Mouse (Mus musculus) small intestine, adult 2 months (tissue): ENCODE data around the gene Olfr1224-ps1. TPM values are rescaled to one million over a fixed set of nuclear protein-coding genes. Genes with fewer than 3 reads are reported as not detected.
"Not testable (repeated sequence)": the region's sequence is repeated elsewhere in the genome, so short reads cannot be mapped to it uniquely, and the experiment has no call there.

Experiments
- H3K27ac ChIP-seq: fragments of 200-500 bp; 2 replicates; pipeline ENCODE4 v1.5.1; 2012; ENCODE audit warnings: low read depth, low read length, control low read depth, inconsistent platforms; ENCODE audit not compliant: insufficient read depth
- H3K27me3 ChIP-seq: fragments of 200-500 bp; 2 replicates; pipeline ENCODE4 v1.6.1; 2012; ENCODE audit warnings: mild to moderate bottlenecking, moderate library complexity, low read length, inconsistent platforms; ENCODE audit not compliant: control insufficient read depth, insufficient read depth
- H3K36me3 ChIP-seq: fragments of 200-500 bp; 2 replicates; pipeline ENCODE4 v1.6.1; 2012; ENCODE audit warnings: mild to moderate bottlenecking, low read length, control low read depth, inconsistent platforms; ENCODE audit not compliant: control insufficient read depth, insufficient read depth
- H3K4me1 ChIP-seq: fragments of 200-500 bp; 2 replicates; pipeline ENCODE4 v1.6.1; 2012; ENCODE audit warnings: low read length, inconsistent platforms, mixed read lengths; ENCODE audit not compliant: control insufficient read depth, insufficient read depth, insufficient read length
- H3K4me3 ChIP-seq: fragments of 200-500 bp; 2 replicates; pipeline ENCODE4 v1.5.1; 2012; ENCODE audit warnings: low read depth, mild to moderate bottlenecking, control low read depth, inconsistent platforms, low read length, moderate library complexity
- CTCF ChIP-seq: fragments of 200-500 bp; IDR thresholded peaks from 2 replicates; pipeline ENCODE4 v1.5.1; 2012; ENCODE audit warnings: low read depth, mild to moderate bottlenecking, control low read depth, inconsistent platforms, low read length, moderate library complexity, mixed read lengths; ENCODE audit not compliant: insufficient replicate concordance, insufficient read length; ENCODE audit errors: extremely low read depth
- POLR2A ChIP-seq: fragments of 200-500 bp; IDR thresholded peaks from 2 replicates; pipeline ENCODE4 v1.6.1; 2012; ENCODE audit warnings: low read depth, mild to moderate bottlenecking, control low read depth, inconsistent platforms, low read length, moderate library complexity
- WGBS: fragments of 180-500 bp; shearing (Covaris S2); methylation state at CpG from one replicate; pipeline ENCODE4 v1.1.7; 2018; 5-methylcytosine and 5-hydroxymethylcytosine counted together
- polyA plus RNA-seq: library from polyadenylated mRNA; depleted of rRNA; stranded (reverse); fragments of >200 nt; gene quantifications from 2 replicates; pipeline ENCODE4 v1.2.3, GENCODE M21; 2012; rRNA removed

Olfr1224-ps1 gene
- polyA plus RNA-seq: not detected in 2 replicates

GRCm38 (mm10) chr2:89163991-89164390 lies at the start of gene Olfr1224-ps1:
TSS of gene Olfr1224-ps1 (minus strand) at chr2:89164091.
- not testable (repeated sequence) for H3K4me1 ChIP-seq, H3K27ac ChIP-seq, H3K36me3 ChIP-seq, H3K27me3 ChIP-seq, H3K4me3 ChIP-seq
- WGBS: 91% methylated on average over 8 of the region's 8 CpGs

GRCm38 (mm10) chr2:89199948-89200347 lies 36.1 kb upstream of the Olfr1224-ps1 start, which contains the start of gene Olfr1226:
TSS of gene Olfr1226 (minus strand) at chr2:89200048.
- no peaks in the 10 kb centered on the region for H3K27me3 ChIP-seq
- no peaks in the 10 kb centered on the region for H3K4me1 ChIP-seq
- 53% methylated on average over 2 of the region's 2 CpGs for WGBS
- H3K36me3 ChIP-seq: no peaks in the 10 kb centered on the region
- no peak within 1 kb of the TSS for H3K27ac ChIP-seq
- TF ChIP-seq POLR2A (no peak), CTCF (no peak)
- H3K4me3 ChIP-seq: no peak within 1 kb of the TSS

- TF ChIP-seq CTCF (no peak), POLR2A (no peak)
- Histone ChIP-seq H3K4me3 (no peak overlapping the region), H3K36me3 (no peaks in the 10 kb centered on the region), H3K27ac (no peak overlapping the region), H3K4me1 (no peaks in the 10 kb centered on the region), H3K27me3 (no peaks in the 10 kb centered on the region)
- WGBS: 83% methylated on average over 3 of the region's 3 CpGs
These were observed 32.6 kb upstream of the Olfr1224-ps1 start for GRCm38 (mm10) chr2:89196325-89196982.

- no peak within 1 kb of the TSS for H3K27ac ChIP-seq
- H3K4me3 ChIP-seq: no peak within 1 kb of the TSS
- TF ChIP-seq POLR2A (no peak), CTCF (no peak)
- H3K4me1 ChIP-seq: no peaks in the 10 kb centered on the region
- no peaks in the 10 kb centered on the region for H3K27me3 ChIP-seq
- 85% methylated on average over 1 of the region's 1 CpGs for WGBS
- no peaks in the 10 kb centered on the region for H3K36me3 ChIP-seq
These were observed 10.7 kb upstream of the Olfr1224-ps1 start, which contains the start of gene Olfr1225 for GRCm38 (mm10) chr2:89174569-89174968. TSS of gene Olfr1225 (minus strand) at chr2:89174669.

GRCm38 (mm10) chr2:89164711-89165110 lies 820 bp upstream of the Olfr1224-ps1 start:
- H3K27me3 ChIP-seq, H3K4me1 ChIP-seq, H3K4me3 ChIP-seq, H3K36me3 ChIP-seq, H3K27ac ChIP-seq: not testable (repeated sequence)
- 85% methylated on average over 4 of the region's 4 CpGs for WGBS

- 60% methylated on average over 1 of the region's 1 CpGs for WGBS
- Histone ChIP-seq H3K4me3 (no peak within 1 kb of the TSS), H3K27me3 (no peaks in the 10 kb centered on the region), H3K4me1 (no peaks in the 10 kb centered on the region), H3K36me3 (no peaks in the 10 kb centered on the region), H3K27ac (no peak within 1 kb of the TSS)
- TF ChIP-seq POLR2A (no peak), CTCF (no peak)
These were observed 12.4 kb downstream of the Olfr1224-ps1 start, which contains the start of gene Olfr1223 for GRCm38 (mm10) chr2:89151460-89151859. TSS of gene Olfr1223 (minus strand) at chr2:89151560.

GRCm38 (mm10) chr2:89132954-89133353 lies 30.9 kb downstream of the Olfr1224-ps1 start, which contains the start of gene Olfr1222:
TSS of gene Olfr1222 (minus strand) at chr2:89133054.
- TF ChIP-seq CTCF: no peak
- Histone ChIP-seq H3K27ac (no peak within 1 kb of the TSS), H3K36me3 (no peaks in the 10 kb centered on the region), H3K4me1 (no peaks in the 10 kb centered on the region), H3K27me3 (no peaks in the 10 kb centered on the region), H3K4me3 (no peak within 1 kb of the TSS)
- WGBS: 66% methylated on average over 3 of the region's 3 CpGs
